Mouse (Mus musculus): ENCODE measurements at regions not wholly inside any gene's neighbourhood (a gene's known extent, or its start where the extent isn't known, plus 50 kb on each side); places are given as distances from the start of the nearest gene placed in this dataset.

DNA sequence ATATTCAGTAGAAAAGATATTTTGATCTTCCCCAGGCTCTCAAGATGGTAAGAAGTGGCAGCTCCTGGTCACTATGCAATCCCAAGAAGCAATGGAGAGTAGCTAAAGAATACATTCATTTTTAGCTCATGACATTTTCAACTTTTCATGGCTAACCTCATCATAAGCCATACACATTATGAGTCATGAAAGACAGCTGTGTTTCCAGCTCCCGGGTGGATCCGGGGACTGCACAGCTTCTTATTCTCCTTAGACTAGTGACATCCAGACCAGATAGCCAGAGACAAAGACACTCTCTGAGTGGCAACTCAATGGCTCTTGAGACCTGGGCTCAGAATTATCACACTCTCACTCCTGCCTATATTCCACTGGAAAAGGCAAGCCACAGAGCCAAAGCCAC lies 230.6 kb downstream of the H2al1j start:
- Histone ChIP-seq H3K9me3 (ENCODE audit: control insufficient read depth, low read length) (no peaks in the 10 kb centered on the region), H3K27ac (no peak overlapping the region), H3K9ac (replicated peaks) (no peak overlapping the region), H3K4me3 (ENCODE audit: insufficient read depth in 1 of 2, low read depth in 2 of 2, low read length in 2 of 2) (no peak overlapping the region), H3K4me1 (replicated peaks; ENCODE audit: control insufficient read depth in 2 of 2, insufficient read depth in 2 of 2, low read length in 1 of 2) (no peaks in the 10 kb centered on the region), H3K27me3 (ENCODE audit: control insufficient read depth, insufficient read depth, low read length) (no peaks in the 10 kb centered on the region), H3K4me2 (ENCODE audit: low read depth) (no peak overlapping the region), H3K36me3 (replicated peaks; ENCODE audit: control insufficient read depth, insufficient read depth, low read depth) (no peaks in the 10 kb centered on the region)
- DNase-seq (ENCODE audit: low read depth in 3 of 3, low spot score in 3 of 3) (no peak), ATAC-seq (ENCODE audit: insufficient read depth) (no peak)
- WGBS (ENCODE audit: insufficient replicate concordance), result 82% methylated on average over 2 of the region's 2 CpGs
- TF ChIP-seq EP300 (IDR thresholded peaks at IDR 0.05; ENCODE audit: low read depth) (no peak), CTCF (IDR thresholded peaks at IDR 0.05; ENCODE audit: low read depth) (no peak)

DNA sequence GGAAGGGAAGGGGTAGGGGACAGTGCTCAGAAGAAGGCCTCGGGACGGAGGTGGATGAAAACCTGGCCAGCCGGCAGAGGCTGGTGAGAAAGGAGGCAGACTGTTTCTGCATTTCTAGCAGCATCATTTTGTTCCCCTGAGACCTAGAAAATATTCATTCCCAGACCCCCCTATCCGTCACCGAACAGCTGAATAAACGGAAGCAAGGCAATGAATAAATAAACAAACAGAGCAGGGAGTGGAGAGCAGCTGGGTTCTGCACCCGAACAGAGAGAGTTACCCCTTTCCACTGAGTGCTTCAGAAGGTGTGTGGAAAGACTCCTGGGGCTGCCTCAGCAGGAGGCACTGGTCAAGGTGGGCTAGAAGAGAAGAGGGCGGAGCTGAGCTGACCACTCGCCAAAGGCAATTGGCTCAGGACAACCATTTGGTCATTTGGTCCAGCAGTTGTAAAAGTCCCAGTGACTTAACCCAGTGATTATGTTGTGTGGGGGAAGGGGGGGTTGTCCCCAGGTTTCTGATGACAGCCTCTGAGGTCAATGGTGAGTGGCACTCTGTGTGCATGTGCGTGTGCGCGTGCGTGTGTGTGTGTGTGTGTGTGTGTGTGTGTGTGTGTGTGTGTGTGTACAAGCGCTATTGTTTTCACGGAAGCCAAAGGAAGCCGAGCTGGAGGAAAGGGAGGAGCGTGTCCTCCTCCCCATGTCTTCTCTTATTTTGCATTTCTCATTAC lies 233.1 kb downstream of the H2al1j start:
- Histone ChIP-seq H3K9ac (replicated peaks) (no peak overlapping the region), H3K36me3 (replicated peaks; ENCODE audit: control insufficient read depth, insufficient read depth, low read depth) (no peaks in the 10 kb centered on the region), H3K9me3 (ENCODE audit: control insufficient read depth, low read length) (no peaks in the 10 kb centered on the region), H3K27ac (no peak overlapping the region), H3K4me1 (replicated peaks; ENCODE audit: control insufficient read depth in 2 of 2, insufficient read depth in 2 of 2, low read length in 1 of 2) (no peaks in the 10 kb centered on the region), H3K4me3 (ENCODE audit: insufficient read depth in 1 of 2, low read depth in 2 of 2, low read length in 2 of 2) (no peak overlapping the region), H3K4me2 (ENCODE audit: low read depth) (no peak overlapping the region), H3K27me3 (ENCODE audit: control insufficient read depth, insufficient read depth, low read length) (no peaks in the 10 kb centered on the region)
- 46% methylated on average over 17 of the region's 17 CpGs for WGBS (ENCODE audit: insufficient replicate concordance)
- no peak for DNase-seq (ENCODE audit: low read depth in 3 of 3, low spot score in 3 of 3)
- no peak for TF ChIP-seq CTCF (IDR thresholded peaks at IDR 0.05; ENCODE audit: low read depth)
- no peak for TF ChIP-seq EP300 (IDR thresholded peaks at IDR 0.05; ENCODE audit: low read depth)
- ATAC-seq (ENCODE audit: insufficient read depth), result no peak

GRCm38 (mm10) chrX:11565888-11566287 lies 238.3 kb downstream of the H2al1j start:
- H3K9me3 ChIP-seq (ENCODE audit: control insufficient read depth, low read length), result no peaks in the 10 kb centered on the region
- H3K4me2 ChIP-seq (ENCODE audit: low read depth), result no peak overlapping the region
- DNase-seq (ENCODE audit: low read depth in 3 of 3, low spot score in 3 of 3), result no peak
- H3K4me1 ChIP-seq (replicated peaks; ENCODE audit: control insufficient read depth in 2 of 2, insufficient read depth in 2 of 2, low read length in 1 of 2), result no peaks in the 10 kb centered on the region
- no peak overlapping the region for H3K27ac ChIP-seq
- no peaks in the 10 kb centered on the region for H3K27me3 ChIP-seq (ENCODE audit: control insufficient read depth, insufficient read depth, low read length)
- no peak overlapping the region for H3K9ac ChIP-seq (replicated peaks)
- ATAC-seq (ENCODE audit: insufficient read depth), result no peak
- H3K36me3 ChIP-seq (replicated peaks; ENCODE audit: control insufficient read depth, insufficient read depth, low read depth), result no peaks in the 10 kb centered on the region
- H3K4me3 ChIP-seq (ENCODE audit: insufficient read depth in 1 of 2, low read depth in 2 of 2, low read length in 2 of 2), result no peak overlapping the region
- TF ChIP-seq EP300 (IDR thresholded peaks at IDR 0.05; ENCODE audit: low read depth) (no peak), CTCF (IDR thresholded peaks at IDR 0.05; ENCODE audit: low read depth) (no peak)
- WGBS (ENCODE audit: insufficient replicate concordance), result 35% methylated on average over 2 of the region's 2 CpGs

- H3K4me1 ChIP-seq (replicated peaks; ENCODE audit: control insufficient read depth in 2 of 2, insufficient read depth in 2 of 2, low read length in 1 of 2), result no peaks in the 10 kb centered on the region
- H3K9me3 ChIP-seq (ENCODE audit: control insufficient read depth, low read length), result no peaks in the 10 kb centered on the region
- ATAC-seq (ENCODE audit: insufficient read depth) (no peak), DNase-seq (ENCODE audit: low read depth in 3 of 3, low spot score in 3 of 3) (no peak)
- no peaks in the 10 kb centered on the region for H3K36me3 ChIP-seq (replicated peaks; ENCODE audit: control insufficient read depth, insufficient read depth, low read depth)
- TF ChIP-seq EP300 (IDR thresholded peaks at IDR 0.05; ENCODE audit: low read depth), result no peak
- H3K27ac ChIP-seq, result no peak overlapping the region
- H3K27me3 ChIP-seq (ENCODE audit: control insufficient read depth, insufficient read depth, low read length), result no peaks in the 10 kb centered on the region
- no peak overlapping the region for H3K4me3 ChIP-seq (ENCODE audit: insufficient read depth in 1 of 2, low read depth in 2 of 2, low read length in 2 of 2)
- H3K9ac ChIP-seq (replicated peaks), result no peak overlapping the region
- 63% methylated on average over 5 of the region's 6 CpGs for WGBS (ENCODE audit: insufficient replicate concordance)
- H3K4me2 ChIP-seq (ENCODE audit: low read depth), result no peak overlapping the region
Observed at GRCm38 (mm10) chrX:11567827-11568226, 240.2 kb downstream of the H2al1j start.

DNA sequence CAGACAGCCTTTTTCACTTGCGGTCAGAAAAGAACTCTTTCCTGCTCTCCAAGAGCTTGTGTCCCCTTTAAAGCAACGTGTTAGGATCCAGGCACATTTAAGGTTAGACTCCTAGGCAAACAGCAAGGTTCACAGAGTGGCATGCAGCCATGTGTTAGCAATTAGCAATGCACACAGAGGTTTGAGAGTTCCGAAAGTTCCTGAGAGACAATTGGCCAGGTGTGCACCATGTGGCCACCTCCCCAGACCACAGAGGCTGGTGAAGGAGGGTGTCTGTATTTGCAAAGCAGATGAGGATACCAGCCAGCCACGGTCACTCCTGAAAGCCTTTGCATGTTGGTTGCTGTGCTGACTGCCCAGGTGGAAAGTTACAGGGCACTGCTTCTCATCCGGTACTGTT lies 240.6 kb downstream of the H2al1j start:
- 50% methylated on average over 5 of the region's 5 CpGs for WGBS (ENCODE audit: insufficient replicate concordance)
- no peak for ATAC-seq (ENCODE audit: insufficient read depth)
- no peak overlapping the region for H3K9ac ChIP-seq (replicated peaks)
- H3K4me3 ChIP-seq (ENCODE audit: insufficient read depth in 1 of 2, low read depth in 2 of 2, low read length in 2 of 2), result no peak overlapping the region
- H3K9me3 ChIP-seq (ENCODE audit: control insufficient read depth, low read length), result no peaks in the 10 kb centered on the region
- no peaks in the 10 kb centered on the region for H3K36me3 ChIP-seq (replicated peaks; ENCODE audit: control insufficient read depth, insufficient read depth, low read depth)
- no peaks in the 10 kb centered on the region for H3K4me1 ChIP-seq (replicated peaks; ENCODE audit: control insufficient read depth in 2 of 2, insufficient read depth in 2 of 2, low read length in 1 of 2)
- no peaks in the 10 kb centered on the region for H3K27me3 ChIP-seq (ENCODE audit: control insufficient read depth, insufficient read depth, low read length)
- no peak for TF ChIP-seq CTCF (IDR thresholded peaks at IDR 0.05; ENCODE audit: low read depth)
- TF ChIP-seq EP300 (IDR thresholded peaks at IDR 0.05; ENCODE audit: low read depth), result no peak
- no peak overlapping the region for H3K27ac ChIP-seq
- no peak for DNase-seq (ENCODE audit: low read depth in 3 of 3, low spot score in 3 of 3)
- H3K4me2 ChIP-seq (ENCODE audit: low read depth), result no peak overlapping the region

Data from liver, embryonic 14.5 days (tissue).